ENCODE assay signal across 17 mouse cellular contexts in the genomic region with DNA sequence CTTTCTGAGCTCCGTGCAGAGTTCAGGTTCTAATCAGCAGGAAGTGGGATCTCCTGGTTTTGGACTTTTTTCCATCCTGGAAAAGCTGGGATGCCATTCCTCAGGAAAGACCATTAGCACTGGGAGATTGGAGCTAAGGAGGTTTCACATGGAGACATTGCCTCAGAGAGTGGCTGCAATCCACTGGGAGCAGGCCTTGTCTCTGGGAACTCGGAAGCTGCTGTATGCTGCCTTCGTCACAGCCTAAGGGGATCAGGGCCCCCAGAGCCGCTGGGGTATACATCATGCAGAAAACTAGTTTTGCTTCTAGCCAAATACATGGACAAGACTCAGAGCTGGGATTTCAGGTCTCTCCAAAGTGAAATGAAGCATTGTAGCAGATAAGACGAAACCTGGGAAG. TPM values are rescaled to one million over a fixed set of nuclear protein-coding genes. Genes with fewer than 3 reads are reported as not detected.
"Had no signal": no experiment of that assay in that cellular context is flagged by ENCODE, and none has a peak within 500 bp of the region (broad histone marks: within the 10 kb centered on the region; RNA-seq: fewer than 3 reads in every experiment).

No protein-coding gene starts in this region.

- H3K27ac ChIP-seq: neural tube, embryonic 15.5 days; stomach, embryonic 15.5 days; stomach, postnatal 0 days had no signal

- H3K4me2 ChIP-seq: neural tube, embryonic 15.5 days; stomach, embryonic 15.5 days had no signal

- H3K36me3 ChIP-seq: neural tube, embryonic 15.5 days; stomach, embryonic 15.5 days had no signal

- H3K9me3 ChIP-seq: neural tube, embryonic 15.5 days; stomach, embryonic 15.5 days had no signal

- H3K4me1 ChIP-seq: neural tube, embryonic 15.5 days; stomach, embryonic 15.5 days had no signal

- H3K27me3 ChIP-seq: neural tube, embryonic 15.5 days; stomach, embryonic 15.5 days had no signal

- H3K4me3 ChIP-seq: neural tube, embryonic 15.5 days; stomach, embryonic 15.5 days had no signal

- DNase-seq: retina, postnatal 1 day; right cerebral cortex, adult 18-20 months; right cerebral cortex, postnatal 14 days; right cerebral cortex, postnatal 25 days; right cerebral cortex, postnatal 4 days; spleen, adult 18-20 months; thymus, adult 18-20 months; thymus, adult 2 months; thymus, postnatal 14 days; thymus, postnatal 25 days; thymus, postnatal 36 days; thymus, postnatal 4 days had no signal

- H3K9ac ChIP-seq: neural tube, embryonic 15.5 days; stomach, embryonic 15.5 days had no signal

RNA-seq across cellular contexts. Expression of gene Them7, which starts 37.5 kb away (rescaled TPM):
- total RNA-seq: neutrophil, adult 5-6 weeks had no signal
- polyA plus RNA-seq: small intestine, adult 2 months had no signal
